Mouse (Mus musculus): ENCODE measurements around the gene Dpp4. TPM values are rescaled to one million over a fixed set of nuclear protein-coding genes. Genes with fewer than 3 reads are reported as not detected.

Gene Dpp4
- polyA plus RNA-seq, 1 experiment from 2014 or later = 12.8 TPM

DNA sequence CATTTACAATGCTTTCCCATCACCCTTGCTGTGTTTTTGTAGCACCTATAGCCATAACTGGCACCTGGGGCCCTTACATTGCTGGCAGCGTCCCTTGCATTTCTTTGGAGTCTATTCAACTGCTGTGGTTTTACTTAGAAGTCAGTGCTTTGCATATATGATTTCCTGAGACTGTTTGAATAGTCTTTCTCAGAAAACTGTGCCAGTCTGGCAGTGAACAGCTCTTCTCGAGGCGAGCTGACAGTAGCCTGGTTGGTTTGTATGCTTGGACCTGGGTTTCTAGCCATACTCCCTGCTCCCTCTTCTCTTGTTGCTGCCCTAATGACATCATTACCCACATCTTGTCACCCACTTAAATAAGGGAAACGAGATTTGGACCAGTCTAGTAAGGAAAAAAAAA, 80.1 kb downstream of the Dpp4 start:
- Histone ChIP-seq H3K4me3 (no peak overlapping the region), H3K9me3 (replicated peaks) (no peaks in the 10 kb centered on the region), H3K27ac (no peak overlapping the region), H3K9ac (no peak overlapping the region), H3K4me1 (replicated peaks) (no peaks in the 10 kb centered on the region), H3K36me3 (no peaks in the 10 kb centered on the region), H3K27me3 (no peaks in the 10 kb centered on the region), H3K4me2 (no peak overlapping the region)
- 58% methylated on average over 4 of the region's 4 CpGs for WGBS
- ATAC-seq (replicated peaks; ENCODE audit: insufficient number of reproducible peaks, insufficient read depth, low FRiP score, low read depth) = no peak

DNA sequence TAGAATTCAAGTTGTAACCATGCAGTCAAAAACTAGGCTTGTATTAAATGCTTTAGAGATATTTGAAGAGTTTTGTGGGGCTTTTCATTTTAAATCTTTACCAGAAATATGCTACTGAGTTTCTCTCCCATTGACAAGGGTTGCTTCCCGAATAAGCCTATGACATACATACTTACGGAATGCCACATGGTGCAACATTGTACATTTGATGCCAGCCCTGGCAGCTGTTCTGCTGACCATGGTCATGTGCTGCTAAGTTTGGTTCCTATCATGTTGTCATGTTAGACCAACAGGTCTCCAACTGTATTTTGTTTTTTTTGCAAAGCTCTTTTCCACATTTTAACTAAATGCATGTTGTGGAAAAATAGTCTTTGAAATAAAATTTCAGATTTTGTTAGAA, 86.6 kb downstream of the Dpp4 start:
- H3K9ac ChIP-seq = no peak overlapping the region
- H3K4me2 ChIP-seq = no peak overlapping the region
- H3K4me1 ChIP-seq (replicated peaks) = no peaks in the 10 kb centered on the region; the same call in 1 of the 2 replicates
- H3K27ac ChIP-seq = no peak overlapping the region
- no peak overlapping the region for H3K4me3 ChIP-seq
- H3K36me3 ChIP-seq = no peaks in the 10 kb centered on the region
- ATAC-seq (replicated peaks; ENCODE audit: insufficient number of reproducible peaks, insufficient read depth, low FRiP score, low read depth) = no peak; the same call in 1 of the 2 replicates
- H3K9me3 ChIP-seq (replicated peaks) = no peaks in the 10 kb centered on the region
- no peaks in the 10 kb centered on the region for H3K27me3 ChIP-seq
- WGBS = 56% methylated on average over 2 of the region's 2 CpGs

- Histone ChIP-seq H3K9me3 (replicated peaks) (no peaks in the 10 kb centered on the region), H3K4me3 (no peak overlapping the region), H3K36me3 (no peaks in the 10 kb centered on the region), H3K27ac (no peak overlapping the region), H3K27me3 (no peaks in the 10 kb centered on the region), H3K4me2 (no peak overlapping the region), H3K4me1 (replicated peaks) (no peaks in the 10 kb centered on the region; the same call in 1 of the 2 replicates), H3K9ac (no peak overlapping the region)
- no peak for ATAC-seq (replicated peaks; ENCODE audit: insufficient number of reproducible peaks, insufficient read depth, low FRiP score, low read depth)
- WGBS = 58% methylated on average over 9 of the region's 9 CpGs
Observed at GRCm38 (mm10) chr2:62323078-62323637, 88.9 kb downstream of the Dpp4 start.

- no peak overlapping the region for H3K4me3 ChIP-seq
Observed at GRCm38 (mm10) chr2:62319489-62319888, 92.5 kb downstream of the Dpp4 start.

DNA sequence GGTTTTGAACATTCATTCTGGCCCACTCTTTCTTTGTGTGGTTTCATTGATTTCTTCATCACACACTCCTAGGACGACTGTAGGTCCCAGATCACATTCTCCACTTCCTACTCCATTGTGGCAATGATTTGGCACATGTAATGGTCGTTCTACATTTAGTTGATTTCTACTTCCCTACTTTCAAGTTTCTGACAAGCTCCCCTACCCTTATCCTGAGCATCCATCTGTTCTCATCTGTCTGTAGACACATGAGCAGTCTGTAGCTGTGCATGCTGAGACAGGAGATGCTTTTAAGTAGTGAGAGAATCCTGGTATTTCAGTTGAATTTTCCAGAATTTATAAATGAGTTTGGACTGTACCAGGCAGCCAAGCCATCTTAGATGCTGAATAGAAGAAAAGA, 95.1 kb downstream of the Dpp4 start:
- WGBS = 53% methylated on average over 2 of the region's 2 CpGs
- Histone ChIP-seq H3K27me3 (no peaks in the 10 kb centered on the region), H3K4me2 (no peak overlapping the region), H3K4me3 (no peak overlapping the region), H3K4me1 (replicated peaks) (no peaks in the 10 kb centered on the region), H3K27ac (no peak overlapping the region), H3K9ac (no peak overlapping the region), H3K36me3 (no peaks in the 10 kb centered on the region), H3K9me3 (replicated peaks) (no peaks in the 10 kb centered on the region)
- ATAC-seq (replicated peaks; ENCODE audit: insufficient number of reproducible peaks, insufficient read depth, low FRiP score, low read depth) = no peak

More at GRCm38 (mm10) chr2:62319489-62319888, 92.5 kb downstream of the Dpp4 start:
- Histone ChIP-seq H3K36me3 (no peaks in the 10 kb centered on the region), H3K4me1 (replicated peaks) (no peaks in the 10 kb centered on the region; the same call in 1 of the 2 replicates), H3K27me3 (no peaks in the 10 kb centered on the region), H3K9ac (no peak overlapping the region), H3K27ac (no peak overlapping the region), H3K4me2 (no peak overlapping the region), H3K9me3 (replicated peaks) (no peaks in the 10 kb centered on the region)
- 44% methylated on average over 3 of the region's 3 CpGs for WGBS
- no peak for ATAC-seq (replicated peaks; ENCODE audit: insufficient number of reproducible peaks, insufficient read depth, low FRiP score, low read depth)

GRCm38 (mm10) chr2:62307477-62307876, 104.6 kb downstream of the Dpp4 start:
- Histone ChIP-seq H3K27ac (no peak overlapping the region), H3K9me3 (replicated peaks) (no peaks in the 10 kb centered on the region), H3K9ac (no peak overlapping the region), H3K36me3 (no peaks in the 10 kb centered on the region), H3K4me2 (no peak overlapping the region), H3K27me3 (no peaks in the 10 kb centered on the region), H3K4me1 (replicated peaks) (no peaks in the 10 kb centered on the region), H3K4me3 (no peak overlapping the region)
- no peak for ATAC-seq (replicated peaks; ENCODE audit: insufficient number of reproducible peaks, insufficient read depth, low FRiP score, low read depth)
- 86% methylated on average over 2 of the region's 2 CpGs for WGBS

DNA sequence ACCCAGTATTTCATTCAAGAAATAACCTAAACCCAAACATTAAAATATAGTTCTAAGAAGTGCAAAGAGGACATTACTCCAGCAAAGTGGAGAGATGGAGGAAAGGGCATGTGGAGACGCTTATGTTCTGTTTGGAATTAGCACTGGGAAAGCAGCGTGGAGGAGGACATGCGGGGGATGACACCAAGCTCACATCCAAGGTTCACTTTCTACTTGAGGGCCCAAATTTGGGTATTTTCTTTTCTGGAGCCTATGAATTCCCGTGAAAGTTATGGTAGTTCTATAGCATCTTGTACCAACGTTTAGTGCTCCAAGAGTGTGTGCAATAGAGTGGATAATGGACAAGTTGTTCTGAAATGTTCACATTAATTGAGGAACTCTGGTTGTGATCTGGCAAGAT, 105.1 kb downstream of the Dpp4 start:
- no peak overlapping the region for H3K27ac ChIP-seq
- H3K36me3 ChIP-seq = no peaks in the 10 kb centered on the region
- no peak for ATAC-seq (replicated peaks; ENCODE audit: insufficient number of reproducible peaks, insufficient read depth, low FRiP score, low read depth)
- H3K4me2 ChIP-seq = no peak overlapping the region
- H3K27me3 ChIP-seq = no peaks in the 10 kb centered on the region
- no peak overlapping the region for H3K9ac ChIP-seq
- no peaks in the 10 kb centered on the region for H3K9me3 ChIP-seq (replicated peaks)
- no peaks in the 10 kb centered on the region for H3K4me1 ChIP-seq (replicated peaks)
- WGBS = 82% methylated on average over 5 of the region's 5 CpGs
- no peak overlapping the region for H3K4me3 ChIP-seq

DNA sequence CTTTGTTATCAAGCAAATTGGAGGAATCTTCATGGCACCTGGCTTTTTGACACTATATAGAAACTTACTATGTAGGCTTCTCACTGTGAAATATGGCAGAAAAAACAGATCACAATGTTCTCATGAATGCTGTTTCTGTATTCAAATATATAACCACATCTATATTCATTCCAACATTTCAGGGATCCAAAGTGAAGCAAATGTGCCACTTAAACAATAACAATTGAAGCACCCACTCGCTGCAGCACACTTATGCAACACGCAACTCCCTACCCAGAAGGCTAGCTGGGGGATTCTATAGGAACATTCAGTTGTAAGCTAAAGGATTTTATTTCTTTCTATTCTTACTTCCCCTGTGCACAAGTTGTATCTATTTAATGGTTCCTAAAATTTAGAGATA, 110.3 kb downstream of the Dpp4 start:
- Histone ChIP-seq H3K9me3 (replicated peaks) (no peaks in the 10 kb centered on the region), H3K27ac (no peak overlapping the region), H3K4me2 (no peak overlapping the region), H3K4me3 (no peak overlapping the region), H3K4me1 (replicated peaks) (no peaks in the 10 kb centered on the region), H3K36me3 (no peaks in the 10 kb centered on the region), H3K27me3 (no peaks in the 10 kb centered on the region), H3K9ac (no peak overlapping the region)
- 91% methylated on average over 2 of the region's 2 CpGs for WGBS
- no peak for ATAC-seq (replicated peaks; ENCODE audit: insufficient number of reproducible peaks, insufficient read depth, low FRiP score, low read depth)

GRCm38 (mm10) chr2:62293846-62294245, 118.2 kb downstream of the Dpp4 start:
- no peaks in the 10 kb centered on the region for H3K9me3 ChIP-seq (replicated peaks)
- no peak for ATAC-seq (replicated peaks; ENCODE audit: insufficient number of reproducible peaks, insufficient read depth, low FRiP score, low read depth)
- H3K27me3 ChIP-seq = no peaks in the 10 kb centered on the region
- H3K36me3 ChIP-seq = no peaks in the 10 kb centered on the region
- H3K9ac ChIP-seq = no peak overlapping the region
- no peak overlapping the region for H3K4me3 ChIP-seq
- no peak overlapping the region for H3K27ac ChIP-seq
- WGBS = 45% methylated on average over 2 of the region's 2 CpGs
- no peak overlapping the region for H3K4me2 ChIP-seq
- H3K4me1 ChIP-seq (replicated peaks) = no peaks in the 10 kb centered on the region

GRCm38 (mm10) chr2:62287532-62287931, 124.5 kb downstream of the Dpp4 start:
- Histone ChIP-seq H3K4me1 (replicated peaks) (no peaks in the 10 kb centered on the region), H3K36me3 (no peaks in the 10 kb centered on the region), H3K9me3 (replicated peaks) (no peaks in the 10 kb centered on the region), H3K4me2 (no peak overlapping the region), H3K4me3 (no peak overlapping the region), H3K9ac (no peak overlapping the region), H3K27ac (no peak overlapping the region), H3K27me3 (no peaks in the 10 kb centered on the region)
- ATAC-seq (replicated peaks; ENCODE audit: insufficient number of reproducible peaks, insufficient read depth, low FRiP score, low read depth) = no peak
- WGBS = 37% methylated on average over 4 of the region's 4 CpGs

DNA sequence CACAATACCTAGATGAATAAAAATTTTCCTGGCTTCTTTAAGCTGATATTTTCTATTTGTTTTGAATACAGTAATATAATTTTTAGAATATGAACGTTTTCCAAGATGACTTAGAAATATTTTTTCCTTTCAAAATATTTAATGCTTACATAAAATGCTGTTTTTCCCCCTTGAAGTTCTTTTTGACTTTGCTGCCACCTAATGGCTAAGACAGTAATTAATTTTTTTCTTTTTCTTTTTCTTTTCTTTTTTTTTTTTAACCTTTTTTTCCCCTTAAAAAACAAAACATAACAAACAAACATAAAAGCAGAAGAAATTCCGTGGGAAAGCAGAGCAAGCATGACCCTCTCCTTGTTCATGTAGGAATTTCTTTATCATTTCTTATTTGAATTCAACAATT, 126.2 kb downstream of the Dpp4 start:
- 2% methylated on average over 2 of the region's 2 CpGs for WGBS
- Histone ChIP-seq H3K9ac (no peak overlapping the region), H3K9me3 (replicated peaks) (no peaks in the 10 kb centered on the region), H3K4me1 (replicated peaks) (no peaks in the 10 kb centered on the region), H3K27ac (no peak overlapping the region), H3K4me2 (no peak overlapping the region), H3K36me3 (no peaks in the 10 kb centered on the region), H3K4me3 (no peak overlapping the region), H3K27me3 (no peaks in the 10 kb centered on the region)
- no peak for ATAC-seq (replicated peaks; ENCODE audit: insufficient number of reproducible peaks, insufficient read depth, low FRiP score, low read depth)

DNA sequence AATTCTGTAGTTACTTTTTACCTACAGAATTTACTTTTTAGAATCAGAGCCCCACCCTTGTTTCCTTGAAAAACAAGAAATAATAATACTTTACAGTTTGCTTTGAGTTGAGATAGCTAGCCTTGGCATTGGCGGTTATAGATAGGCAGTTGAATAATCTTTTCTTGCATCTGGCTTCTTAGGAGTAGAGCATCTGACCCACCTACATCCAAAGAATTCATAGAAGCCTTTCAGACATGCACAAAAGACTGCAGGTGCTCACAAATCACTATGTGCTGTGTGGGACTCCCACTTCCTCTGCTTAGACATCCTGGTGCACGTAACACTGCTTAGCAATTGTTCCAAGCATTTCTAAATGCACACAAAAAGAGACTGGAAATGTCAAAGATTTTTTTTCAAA, 127.0 kb downstream of the Dpp4 start:
- 80% methylated on average over 2 of the region's 2 CpGs for WGBS
- no peak overlapping the region for H3K9ac ChIP-seq
- H3K4me2 ChIP-seq = no peak overlapping the region
- H3K36me3 ChIP-seq = no peaks in the 10 kb centered on the region
- no peak for ATAC-seq (replicated peaks; ENCODE audit: insufficient number of reproducible peaks, insufficient read depth, low FRiP score, low read depth)
- H3K27me3 ChIP-seq = no peaks in the 10 kb centered on the region
- H3K4me3 ChIP-seq = no peak overlapping the region
- H3K27ac ChIP-seq = no peak overlapping the region
- no peaks in the 10 kb centered on the region for H3K9me3 ChIP-seq (replicated peaks)
- H3K4me1 ChIP-seq (replicated peaks) = no peaks in the 10 kb centered on the region
